Mouse (Mus musculus) MEL (cell line): ENCODE results near the gene Borcs8. TPM values are rescaled to one million over a fixed set of nuclear protein-coding genes. Genes with fewer than 3 reads are reported as not detected.

Experiments used
- DNase-seq: peaks from one replicate; pipeline ENCODE4 v3.0.0; 2011; ENCODE audit warnings: low read depth, low spot score
- H3K27ac ChIP-seq: 2 replicates; pipeline ENCODE4 v1.5.1; 2012; ENCODE audit warnings: low read depth, mild to moderate bottlenecking, control low read depth, low read length, moderate library complexity; ENCODE audit not compliant: control insufficient read depth
- H3K27me3 ChIP-seq, 2 experiments: fragments of 150-350 bp in 1 of 2; sonication (generic) in 1 of 2; 2 replicates each; pipeline ENCODE4 v1.6.1; 2012; ENCODE audit warnings: low read length in 2 of 2, mild to moderate bottlenecking in 2 of 2, improper control_type of control experiment in 1 of 2, moderate library complexity in 1 of 2; ENCODE audit not compliant: insufficient read depth in 2 of 2, control insufficient read depth in 1 of 2
- H3K36me3 ChIP-seq, 2 experiments: 2 replicates each; pipeline ENCODE4 v1.6.1; 2012 to 2014; ENCODE audit warnings: low read length in 2 of 2, improper control_type of control experiment in 1 of 2, inconsistent platforms in 1 of 2, mild to moderate bottlenecking in 1 of 2; ENCODE audit not compliant: insufficient read depth in 2 of 2, control insufficient read depth in 1 of 2
- H3K4me1 ChIP-seq, 2 experiments: fragments of 150-350 bp in 1 of 2; sonication (generic) in 1 of 2; 2 replicates each; pipeline ENCODE4 v1.6.1; 2012; ENCODE audit warnings: low read length in 2 of 2, improper control_type of control experiment in 1 of 2, mild to moderate bottlenecking in 1 of 2; ENCODE audit not compliant: insufficient read depth in 2 of 2, control insufficient read depth in 1 of 2
- H3K4me3 ChIP-seq, 2 experiments: fragments of 150-350 bp in 1 of 2; sonication (generic) in 1 of 2; 2 replicates each; pipeline ENCODE4 v1.5.1; 2012; ENCODE audit warnings: low read depth in 2 of 2, low read length in 2 of 2, mild to moderate bottlenecking in 2 of 2, moderate library complexity in 2 of 2, control low read depth in 1 of 2, improper control_type of control experiment in 1 of 2; ENCODE audit not compliant: control insufficient read depth in 1 of 2, insufficient read depth in 1 of 2
- H3K79me2 ChIP-seq: 2 replicates; pipeline ENCODE4 v1.6.1; 2012; ENCODE audit warnings: mild to moderate bottlenecking, low read length, moderate library complexity; ENCODE audit not compliant: control insufficient read depth, poor library complexity, insufficient read depth
- H3K9ac ChIP-seq: 2 replicates; pipeline ENCODE4 v1.6.1; 2012; ENCODE audit warnings: low read depth, mild to moderate bottlenecking, control low read depth, low read length, moderate library complexity; ENCODE audit not compliant: control insufficient read depth, poor library complexity, severe bottlenecking
- H3K9me3 ChIP-seq: fragments of 150-350 bp; sonication (generic); replicated peaks from 2 replicates; pipeline ENCODE4 v1.6.1; 2012; ENCODE audit warnings: mild to moderate bottlenecking, low read length, improper control_type of control experiment, moderate library complexity; ENCODE audit not compliant: insufficient read depth
- BHLHE40 ChIP-seq: IDR thresholded peaks from 2 replicates; pipeline ENCODE4 v1.6.1; 2012; ENCODE audit warnings: low read depth, mild to moderate bottlenecking, inconsistent platforms, low read length, improper control_type of control experiment, borderline replicate concordance
- CTCF ChIP-seq, 3 experiments: IDR thresholded peaks in 2 of 3; conservative IDR thresholded peaks in 1 of 3; 2 replicates each; pipeline ENCODE4 v1.5.1; 2011 to 2012; ENCODE audit warnings: low read length in 3 of 3, low read depth in 2 of 3, mild to moderate bottlenecking in 2 of 3, improper control_type of control experiment in 1 of 3, inconsistent platforms in 1 of 3, mixed read lengths in 1 of 3, moderate library complexity in 1 of 3; ENCODE audit not compliant: control insufficient read depth in 1 of 3, insufficient read depth in 1 of 3, poor library complexity in 1 of 3, severe bottlenecking in 1 of 3
- ELF1 ChIP-seq: IDR thresholded peaks from 2 replicates; pipeline ENCODE4 v1.6.1; 2014; ENCODE audit warnings: low read depth, mild to moderate bottlenecking, inconsistent platforms, low read length, improper control_type of control experiment, moderate library complexity
- KAT2A ChIP-seq: conservative IDR thresholded peaks from 2 replicates; pipeline ENCODE4 v1.6.1; 2012; ENCODE audit warnings: low read depth, low read length, improper control_type of control experiment, inconsistent platforms
- MEF2A ChIP-seq: IDR thresholded peaks from 2 replicates; pipeline ENCODE4 v1.6.1; 2014; ENCODE audit warnings: low read depth, mild to moderate bottlenecking, inconsistent platforms, low read length, improper control_type of control experiment; ENCODE audit not compliant: poor library complexity, insufficient replicate concordance, severe bottlenecking; ENCODE audit errors: extremely low read depth
- NELFE ChIP-seq: IDR thresholded peaks from 2 replicates; pipeline ENCODE4 v1.6.1; 2011; ENCODE audit warnings: low read depth, low read length, improper control_type of control experiment
- POLR2AphosphoS5 ChIP-seq: IDR thresholded peaks from 2 replicates; pipeline ENCODE4 v1.6.1; 2012; ENCODE audit warnings: low read depth, borderline replicate concordance, mild to moderate bottlenecking, inconsistent platforms, low read length, moderate library complexity, mixed read lengths
- RAD21 ChIP-seq: IDR thresholded peaks from 2 replicates; pipeline ENCODE4 v1.6.1; 2011; ENCODE audit warnings: mild to moderate bottlenecking, low read depth, low read length, improper control_type of control experiment
- RCOR1 ChIP-seq: IDR thresholded peaks from 2 replicates; pipeline ENCODE4 v1.6.1; 2012; ENCODE audit warnings: low read depth, mild to moderate bottlenecking, inconsistent platforms, low read length, improper control_type of control experiment
- SMC3 ChIP-seq: IDR thresholded peaks from 2 replicates; pipeline ENCODE4 v1.6.1; 2011; ENCODE audit warnings: low read depth, low read length, improper control_type of control experiment
- TCF12 ChIP-seq: IDR thresholded peaks from 2 replicates; pipeline ENCODE4 v1.6.1; 2014; ENCODE audit warnings: low read depth, mild to moderate bottlenecking, inconsistent platforms, low read length, improper control_type of control experiment, moderate library complexity
- USF1 ChIP-seq: IDR thresholded peaks from 2 replicates; pipeline ENCODE4 v1.6.1; 2014; ENCODE audit warnings: low read depth, mild to moderate bottlenecking, inconsistent platforms, low read length, improper control_type of control experiment, moderate library complexity
- ZC3H11A ChIP-seq: IDR thresholded peaks from 2 replicates; pipeline ENCODE4 v1.6.1; 2012; ENCODE audit warnings: low read depth, mild to moderate bottlenecking, inconsistent platforms, low read length, improper control_type of control experiment
- ZKSCAN1 ChIP-seq: IDR thresholded peaks from 2 replicates; pipeline ENCODE4 v1.6.1; 2012; ENCODE audit warnings: low read depth, mild to moderate bottlenecking, inconsistent platforms, low read length, improper control_type of control experiment, moderate library complexity
- ZMIZ1 ChIP-seq: IDR thresholded peaks from 2 replicates; pipeline ENCODE4 v1.6.1; 2012; ENCODE audit warnings: low read depth, mild to moderate bottlenecking, inconsistent platforms, low read length, improper control_type of control experiment, moderate library complexity
- ZNF384 ChIP-seq: IDR thresholded peaks from 2 replicates; pipeline ENCODE4 v1.6.1; 2012; ENCODE audit warnings: low read depth, mild to moderate bottlenecking, inconsistent platforms, low read length, improper control_type of control experiment
- polyA plus RNA-seq, 2 experiments: library from polyadenylated mRNA; stranded (reverse) in 1 of 2; unstranded in 1 of 2; fragments of >175 nt in 1 of 2; fragments of >200 nt in 1 of 2; gene quantifications; 2 replicates each; pipeline versions ENCODE4 v1.2.1 to v1.2.4; 2012; ENCODE audit warnings: low replicate concordance in 2 of 2, low read depth in 1 of 2; ENCODE audit not compliant: insufficient read length in 2 of 2, insufficient read depth in 1 of 2, missing spikeins in 1 of 2
- total RNA-seq: library from RNA; depleted of rRNA; stranded (reverse); fragments of 300-350 nt; gene quantifications from 2 replicates; pipeline ENCODE4 v1.2.3, GENCODE M21; 2012

The Borcs8 gene
- total and polyA plus RNA-seq, 3 experiments, result 49.5 to 73.0 TPM; not detected in 1

GRCm38 (mm10) chr8:70104506-70104905 lies 34.8 kb upstream of the Borcs8 start:
- Histone ChIP-seq H3K36me3 (no peaks in the 10 kb centered on the region), H3K27ac (no peak overlapping the region), H3K9ac (no peak overlapping the region), H3K4me1 (peaks cover 0 to 4% of the 10 kb centered on the region in 2 experiments; a peak in 1 of 4 replicates), H3K9me3 (no peaks in the 10 kb centered on the region), H3K79me2 (no peaks in the 10 kb centered on the region), H3K27me3 (no peaks in the 10 kb centered on the region), H3K4me3 (no peak overlapping the region)
- TF ChIP-seq ZC3H11A (peak; percentile 45), SMC3 (peak; percentile 78), CTCF (IDR thresholded peaks at IDR 0.05 in 2 of 3, conservative IDR thresholded peaks at IDR 0.05 in 1 of 3; ENCODE audit: control insufficient read depth in 1 of 3, insufficient read depth in 1 of 3, low read depth in 2 of 3, low read length in 3 of 3, poor library complexity in 1 of 3, severe bottlenecking in 1 of 3) (peak; percentile 51 to 69 (median 68)), RAD21 (peak; percentile 53), ZMIZ1 (no peak)
- DNase-seq, result peak; percentile 55

GRCm38 (mm10) chr8:70104922-70105321 lies 34.4 kb upstream of the Borcs8 start:
- H3K4me1 ChIP-seq, result peaks cover 0 to 1% of the 10 kb centered on the region in 2 experiments; a peak in 1 of 4 replicates
- no peaks in the 10 kb centered on the region for H3K27me3 ChIP-seq
- H3K4me3 ChIP-seq, result no peak overlapping the region
- H3K27ac ChIP-seq, result no peak overlapping the region
- DNase-seq, result no peak
- H3K9ac ChIP-seq, result no peak overlapping the region
- no peaks in the 10 kb centered on the region for H3K36me3 ChIP-seq
- no peaks in the 10 kb centered on the region for H3K9me3 ChIP-seq
- no peaks in the 10 kb centered on the region for H3K79me2 ChIP-seq
- no peak for TF ChIP-seq TCF12
- no peak for TF ChIP-seq RCOR1
- no peak for TF ChIP-seq ZMIZ1
- no peak for TF ChIP-seq NELFE
- no peak for TF ChIP-seq ELF1
- no peak for TF ChIP-seq USF1
- no peak for TF ChIP-seq ZNF384

- Histone ChIP-seq H3K79me2 (no peaks in the 10 kb centered on the region), H3K36me3 (no peaks in the 10 kb centered on the region), H3K27me3 (0 out of 4 replicates have a peak, but pooled peaks cover 0 to 1% of the 10 kb centered on the region in 2 experiments), H3K9ac (no peak overlapping the region), H3K4me3 (no peak overlapping the region), H3K27ac (no peak overlapping the region), H3K9me3 (no peaks in the 10 kb centered on the region), H3K4me1 (no peaks in the 10 kb centered on the region)
- no peak for TF ChIP-seq ZKSCAN1
- TF ChIP-seq MEF2A, result no peak
- TF ChIP-seq POLR2AphosphoS5, result no peak
- no peak for TF ChIP-seq KAT2A
- TF ChIP-seq BHLHE40, result no peak
- no peak for DNase-seq
Observed at GRCm38 (mm10) chr8:70110451-70110850, 28.8 kb upstream of the Borcs8 start.
